Mouse (Mus musculus) c-Kit-positive CD71-negative TER-119-negative erythroid progenitor cells, embryonic 14.5 days (primary cell): ENCODE results near the gene Ssbp2.
A peak's percentile ranks its signal among the peaks of the same experiment; 100 is the strongest.

Source experiments
- DNase-seq: peaks from one replicate; pipeline ENCODE4 v3.0.0-alpha.2; 2013; ENCODE audit warnings: low read depth

Ssbp2 gene

GRCm38 (mm10) chr13:91459896-91460620 is at the start of gene Ssbp2:
Gene Ssbp2, plus strand, starts transcription at chr13:91460283.
- DNase-seq, result no peak

- no peak for DNase-seq
Observed at GRCm38 (mm10) chr13:91413752-91414503, 46.2 kb upstream of the Ssbp2 start.

GRCm38 (mm10) chr13:91415896-91416295 is 44.2 kb upstream of the Ssbp2 start:
- DNase-seq, result no peak

GRCm38 (mm10) chr13:91416698-91417097 is 43.4 kb upstream of the Ssbp2 start:
- DNase-seq, result no peak

- peak; percentile 43 for DNase-seq
Observed at GRCm38 (mm10) chr13:91421387-91421949, 38.6 kb upstream of the Ssbp2 start.

- no peak for DNase-seq
Observed at GRCm38 (mm10) chr13:91430867-91431266, 29.2 kb upstream of the Ssbp2 start.

GRCm38 (mm10) chr13:91431392-91432355 is 28.4 kb upstream of the Ssbp2 start:
- no peak for DNase-seq

- DNase-seq, result no peak
Observed at GRCm38 (mm10) chr13:91433021-91433420, 27.1 kb upstream of the Ssbp2 start.

- no peak for DNase-seq
Observed at GRCm38 (mm10) chr13:91437931-91438330, 22.2 kb upstream of the Ssbp2 start.

GRCm38 (mm10) chr13:91441476-91441875 is 18.6 kb upstream of the Ssbp2 start:
- no peak for DNase-seq

GRCm38 (mm10) chr13:91446728-91447127 is 13.4 kb upstream of the Ssbp2 start:
- DNase-seq, result no peak

GRCm38 (mm10) chr13:91448936-91449335 is 11.1 kb upstream of the Ssbp2 start:
- no peak for DNase-seq

- no peak for DNase-seq
Observed at GRCm38 (mm10) chr13:91451405-91452166, 8.5 kb upstream of the Ssbp2 start.

- DNase-seq, result no peak
Observed at GRCm38 (mm10) chr13:91452269-91452668, 7.8 kb upstream of the Ssbp2 start.

GRCm38 (mm10) chr13:91453236-91453635 is 6.8 kb upstream of the Ssbp2 start:
- no peak for DNase-seq

- DNase-seq, result no peak
Observed at GRCm38 (mm10) chr13:91456041-91456440, 4.0 kb upstream of the Ssbp2 start.

GRCm38 (mm10) chr13:91456735-91457134 is 3.3 kb upstream of the Ssbp2 start:
- DNase-seq, result no peak

- no peak for DNase-seq
Observed at GRCm38 (mm10) chr13:91457974-91458373, 2.1 kb upstream of the Ssbp2 start.

GRCm38 (mm10) chr13:91459489-91459888 is 594 bp upstream of the Ssbp2 start:
- no peak for DNase-seq

- peak; percentile 98 for DNase-seq
Observed at GRCm38 (mm10) chr13:91460621-91461284, 670 bp downstream of the Ssbp2 start.

- no peak for DNase-seq
Observed at GRCm38 (mm10) chr13:91461299-91461698, 1.2 kb downstream of the Ssbp2 start.
